Mouse (Mus musculus) cerebellum, adult 8-10 months (tissue): ENCODE data around the gene H2afb1.
"Not testable (repeated sequence)": the region's sequence is repeated elsewhere in the genome, so short reads cannot be mapped to it uniquely, and the experiment has no call there.

Experiments used
- DNase-seq: peaks from one replicate; pipeline ENCODE4 v3.0.0; 2022

Gene H2afb1

GRCm38 (mm10) chrX:117014457-117014856 lies at the start of gene H2afb1:
H2afb1 (plus strand) TSS chrX:117014757.
- not testable (repeated sequence) for DNase-seq

- no peak for DNase-seq
These were observed 21.5 kb downstream of the H2afb1 start for GRCm38 (mm10) chrX:117036085-117036484.
